Mouse (Mus musculus): ENCODE data around the gene Aspg. TPM values are rescaled to one million over a fixed set of nuclear protein-coding genes. Genes with fewer than 3 reads are reported as not detected.

Gene Aspg
- polyA plus RNA-seq, 1 experiment from 2014 or later: 6.1 TPM

DNA sequence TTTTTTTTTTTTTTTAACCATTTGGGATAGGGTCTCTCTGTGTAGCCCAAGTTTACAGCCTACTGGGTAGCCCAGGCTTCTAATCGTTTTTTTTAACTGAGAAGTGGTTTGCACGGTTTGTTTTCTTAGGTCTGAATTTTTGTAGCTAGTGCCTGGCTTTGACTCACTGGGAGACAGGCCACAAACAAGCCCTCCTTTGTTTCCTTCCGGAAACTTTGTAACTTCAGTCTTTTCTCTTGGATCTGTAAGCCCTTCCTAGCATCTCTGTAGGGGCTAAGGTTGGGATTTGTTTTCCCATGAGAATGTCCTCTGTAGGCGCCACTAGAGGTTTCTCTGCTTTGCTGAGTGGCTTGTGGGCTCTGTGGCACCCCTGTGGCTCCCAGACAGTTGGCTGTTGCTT lies 6.4 kb upstream of the Aspg start:
- H3K36me3 ChIP-seq: no peaks in the 10 kb centered on the region
- no peaks in the 10 kb centered on the region for H3K27me3 ChIP-seq (replicated peaks)
- H3K4me3 ChIP-seq (replicated peaks): no peak overlapping the region
- no peak for ATAC-seq (ENCODE audit: insufficient read depth, low FRiP score, low read depth)
- no peak overlapping the region for H3K27ac ChIP-seq
- no peak overlapping the region for H3K9ac ChIP-seq
- peaks cover 6% of the 10 kb centered on the region; the same call in 1 of the 2 replicates for H3K4me1 ChIP-seq
- H3K9me3 ChIP-seq: no peaks in the 10 kb centered on the region
- 75% methylated on average over 4 of the region's 4 CpGs for WGBS
- H3K4me2 ChIP-seq: no peak overlapping the region

DNA sequence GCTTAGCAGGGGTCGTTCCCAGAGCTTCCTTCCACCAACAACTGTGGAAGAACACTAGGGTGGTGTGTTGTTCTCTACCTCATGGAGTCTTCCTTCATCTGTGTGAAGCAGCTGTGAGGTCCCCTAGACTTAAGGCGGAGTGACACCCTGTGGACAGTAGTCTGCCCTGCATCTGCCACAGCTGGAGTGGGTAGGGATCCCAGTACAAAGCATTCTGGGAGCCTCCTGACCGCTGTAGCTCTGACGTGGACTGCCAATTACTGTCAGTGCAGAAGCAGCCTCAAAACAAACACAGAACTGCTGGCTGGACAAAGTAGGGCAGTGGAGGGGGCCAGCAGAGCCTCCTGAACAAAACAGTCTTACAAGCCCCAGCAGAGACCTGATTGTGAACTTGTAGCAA lies 5.4 kb upstream of the Aspg start:
- H3K9ac ChIP-seq: no peak overlapping the region
- H3K27me3 ChIP-seq (replicated peaks): no peaks in the 10 kb centered on the region
- no peak overlapping the region for H3K27ac ChIP-seq
- H3K4me1 ChIP-seq: peaks cover 5% of the 10 kb centered on the region; the same call in 1 of the 2 replicates
- H3K4me3 ChIP-seq (replicated peaks): no peak overlapping the region
- no peak overlapping the region for H3K4me2 ChIP-seq
- 51% methylated on average over 4 of the region's 4 CpGs for WGBS
- H3K36me3 ChIP-seq: no peaks in the 10 kb centered on the region
- no peak for ATAC-seq (ENCODE audit: insufficient read depth, low FRiP score, low read depth)
- no peaks in the 10 kb centered on the region for H3K9me3 ChIP-seq

DNA sequence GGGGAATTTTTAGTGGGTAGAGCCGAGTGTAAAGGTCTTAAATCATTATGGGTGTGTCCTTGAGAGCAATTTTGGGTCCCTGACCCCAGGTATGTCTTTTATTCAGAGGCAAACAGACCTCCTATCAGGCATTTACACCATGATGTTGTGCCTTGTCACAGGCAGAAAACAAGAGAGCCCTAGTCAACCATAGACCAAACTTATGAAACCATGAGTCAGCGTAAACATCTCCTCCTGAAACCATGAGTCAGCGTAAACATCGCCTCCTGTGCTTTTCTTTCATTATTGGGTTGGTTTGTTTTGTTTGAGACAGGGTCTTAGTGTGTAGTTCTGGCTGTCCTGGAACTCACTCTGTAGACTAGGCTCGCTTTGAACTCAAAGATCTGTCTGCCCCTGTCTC lies 3.3 kb upstream of the Aspg start:
- Histone ChIP-seq H3K36me3 (no peaks in the 10 kb centered on the region), H3K27me3 (replicated peaks) (no peaks in the 10 kb centered on the region), H3K27ac (no peak overlapping the region), H3K4me2 (no peak overlapping the region), H3K9me3 (no peaks in the 10 kb centered on the region), H3K4me3 (replicated peaks) (no peak overlapping the region), H3K4me1 (peaks cover 7% of the 10 kb centered on the region), H3K9ac (no peak overlapping the region)
- no peak for ATAC-seq (ENCODE audit: insufficient read depth, low FRiP score, low read depth)
- 82% methylated on average over 5 of the region's 5 CpGs for WGBS

DNA sequence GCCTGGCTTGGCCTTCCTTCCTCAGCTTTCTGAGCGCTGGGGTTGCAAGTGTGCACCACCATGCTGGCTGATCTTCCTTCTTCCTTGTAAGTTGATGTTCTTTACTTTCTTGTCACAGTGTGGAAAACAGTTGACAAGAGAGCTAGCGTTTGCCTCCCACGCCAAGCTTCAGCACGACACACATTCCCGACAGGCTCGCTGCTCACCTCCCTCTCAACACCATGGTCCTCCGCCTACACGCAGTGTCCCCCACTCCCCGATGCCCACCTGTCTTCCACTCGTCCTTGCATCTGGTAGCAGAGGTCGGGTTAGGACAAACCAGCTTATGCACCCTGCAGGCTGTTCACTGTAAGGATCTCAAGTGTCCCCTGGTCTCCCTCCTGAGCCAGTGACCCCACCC lies 1.6 kb upstream of the Aspg start:
- no peaks in the 10 kb centered on the region for H3K9me3 ChIP-seq
- H3K9ac ChIP-seq: no peak overlapping the region
- H3K4me2 ChIP-seq: no peak overlapping the region
- peaks cover 7% of the 10 kb centered on the region for H3K4me1 ChIP-seq
- no peaks in the 10 kb centered on the region for H3K36me3 ChIP-seq
- no peak for ATAC-seq (ENCODE audit: insufficient read depth, low FRiP score, low read depth)
- H3K27ac ChIP-seq: no peak overlapping the region
- 86% methylated on average over 11 of the region's 11 CpGs for WGBS
- H3K27me3 ChIP-seq (replicated peaks): no peaks in the 10 kb centered on the region
- no peak overlapping the region for H3K4me3 ChIP-seq (replicated peaks)

DNA sequence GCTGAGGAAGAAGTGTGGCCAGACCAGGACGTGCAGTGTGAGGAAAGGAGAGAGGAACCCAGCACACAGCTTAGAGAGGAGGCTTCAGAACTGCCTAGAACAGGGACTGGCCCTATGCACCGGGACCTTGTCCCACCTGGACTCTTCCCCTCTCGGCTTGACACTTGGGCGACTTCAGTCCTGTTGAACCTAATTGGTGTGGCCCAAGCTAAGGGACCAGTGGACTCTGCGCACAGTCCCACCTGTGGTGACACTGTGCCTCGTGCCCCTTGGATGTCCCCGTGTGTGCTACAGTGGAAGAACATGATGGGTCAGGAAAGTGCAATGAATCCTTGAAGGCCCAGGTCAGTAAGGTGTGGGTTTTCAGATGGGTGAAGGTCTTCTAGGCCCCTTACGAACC lies 1.2 kb downstream of the Aspg start:
- no peak overlapping the region for H3K4me3 ChIP-seq (replicated peaks)
- H3K27ac ChIP-seq: no peak overlapping the region
- no peak overlapping the region for H3K4me2 ChIP-seq
- no peaks in the 10 kb centered on the region for H3K9me3 ChIP-seq
- ATAC-seq (ENCODE audit: insufficient read depth, low FRiP score, low read depth): no peak
- H3K9ac ChIP-seq: no peak overlapping the region
- WGBS: 85% methylated on average over 8 of the region's 8 CpGs
- no peaks in the 10 kb centered on the region for H3K27me3 ChIP-seq (replicated peaks)
- peaks cover 12% of the 10 kb centered on the region for H3K4me1 ChIP-seq
- H3K36me3 ChIP-seq: no peaks in the 10 kb centered on the region

DNA sequence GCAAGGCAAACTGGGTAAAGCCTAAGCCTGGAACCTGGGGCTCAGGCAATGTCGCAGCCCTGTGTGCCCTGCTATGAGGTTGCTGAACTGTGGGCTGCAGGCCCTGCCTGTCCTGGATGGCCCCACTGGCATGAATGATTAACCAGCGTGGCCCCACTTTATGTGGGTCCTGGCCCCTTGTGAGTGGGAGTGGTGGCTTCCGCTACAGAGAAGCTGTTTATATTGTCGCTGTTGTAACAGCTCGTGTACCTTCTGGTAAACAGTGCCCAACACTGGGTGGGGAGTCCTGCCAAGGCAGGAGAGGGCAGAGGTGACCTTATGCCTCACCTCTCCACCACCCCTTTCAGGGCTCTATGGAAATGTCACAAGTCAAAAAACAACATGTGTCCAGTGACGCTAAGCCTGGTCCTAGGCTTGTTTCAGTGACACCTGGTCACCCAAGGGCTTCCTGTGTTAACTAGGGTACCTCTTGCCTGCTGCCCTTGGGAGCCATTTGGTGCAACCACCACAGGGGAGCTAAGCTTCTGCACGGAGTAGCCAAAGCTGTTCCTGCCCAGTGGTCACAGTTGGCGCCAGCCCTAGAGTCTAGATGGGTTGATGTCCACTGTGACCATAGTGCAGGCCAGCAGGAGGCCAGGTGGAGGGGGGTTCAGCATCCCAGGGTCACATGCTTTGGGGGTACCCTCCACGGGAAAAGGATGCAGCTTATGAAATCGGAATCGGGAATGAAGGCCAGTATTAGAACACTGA lies 2.4 kb downstream of the Aspg start:
- Histone ChIP-seq H3K4me2 (no peak overlapping the region), H3K27ac (no peak overlapping the region), H3K36me3 (no peaks in the 10 kb centered on the region), H3K9me3 (no peaks in the 10 kb centered on the region), H3K9ac (no peak overlapping the region), H3K4me3 (replicated peaks) (no peak overlapping the region), H3K4me1 (peaks cover 19% of the 10 kb centered on the region), H3K27me3 (replicated peaks) (no peaks in the 10 kb centered on the region)
- no peak for ATAC-seq (ENCODE audit: insufficient read depth, low FRiP score, low read depth)
- WGBS: 74% methylated on average over 11 of the region's 11 CpGs

DNA sequence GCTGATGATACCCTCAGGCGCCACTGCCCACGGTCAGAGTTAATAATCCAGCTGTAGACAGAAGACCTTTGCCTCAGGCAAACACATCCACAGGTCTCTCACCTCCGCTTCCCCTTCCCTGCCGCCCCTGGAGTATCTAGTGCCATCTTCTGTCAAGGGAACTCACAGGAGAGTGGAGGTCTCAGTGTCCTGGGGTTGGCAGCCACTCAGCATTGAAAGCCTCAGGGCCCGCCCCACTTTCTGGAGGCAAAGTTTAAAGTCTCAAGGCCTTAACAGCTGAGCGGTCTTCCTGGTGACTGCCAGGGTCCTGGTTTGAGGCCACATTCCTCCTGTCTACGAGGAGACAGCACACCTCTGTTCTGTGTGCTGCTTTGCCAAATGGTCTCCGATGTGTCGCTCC lies 3.2 kb downstream of the Aspg start:
- Histone ChIP-seq H3K4me3 (replicated peaks) (no peak overlapping the region), H3K9me3 (no peaks in the 10 kb centered on the region), H3K4me1 (peaks cover 19% of the 10 kb centered on the region), H3K4me2 (no peak overlapping the region), H3K27me3 (replicated peaks) (no peaks in the 10 kb centered on the region), H3K9ac (no peak overlapping the region), H3K36me3 (no peaks in the 10 kb centered on the region), H3K27ac (no peak overlapping the region)
- WGBS: 78% methylated on average over 9 of the region's 9 CpGs
- ATAC-seq (ENCODE audit: insufficient read depth, low FRiP score, low read depth): no peak

DNA sequence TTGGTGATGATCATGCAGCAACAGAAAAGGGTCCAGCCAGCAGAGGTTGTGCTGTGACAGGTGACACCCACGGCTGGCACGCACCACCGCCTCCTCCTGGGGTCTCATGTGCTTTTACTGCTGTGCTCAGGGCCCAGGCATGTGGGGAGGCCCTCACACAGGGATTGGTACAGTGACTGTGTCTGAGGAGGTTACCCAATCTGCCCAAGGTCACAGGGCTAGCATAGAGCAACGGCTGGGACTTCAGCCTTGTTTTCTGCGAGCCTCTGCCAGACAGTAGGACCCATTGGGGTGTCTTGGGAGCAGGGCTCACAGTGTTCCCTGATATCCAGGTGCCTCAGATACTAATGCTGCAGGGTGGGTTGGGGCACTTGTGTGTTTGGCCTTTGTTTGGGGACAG lies 4.8 kb downstream of the Aspg start:
- Histone ChIP-seq H3K27ac (no peak overlapping the region), H3K4me1 (peaks cover 18% of the 10 kb centered on the region), H3K9ac (no peak overlapping the region), H3K36me3 (no peaks in the 10 kb centered on the region), H3K9me3 (no peaks in the 10 kb centered on the region), H3K4me2 (no peak overlapping the region), H3K27me3 (replicated peaks) (no peaks in the 10 kb centered on the region), H3K4me3 (replicated peaks) (no peak overlapping the region)
- 73% methylated on average over 5 of the region's 5 CpGs for WGBS
- ATAC-seq (ENCODE audit: insufficient read depth, low FRiP score, low read depth): no peak

DNA sequence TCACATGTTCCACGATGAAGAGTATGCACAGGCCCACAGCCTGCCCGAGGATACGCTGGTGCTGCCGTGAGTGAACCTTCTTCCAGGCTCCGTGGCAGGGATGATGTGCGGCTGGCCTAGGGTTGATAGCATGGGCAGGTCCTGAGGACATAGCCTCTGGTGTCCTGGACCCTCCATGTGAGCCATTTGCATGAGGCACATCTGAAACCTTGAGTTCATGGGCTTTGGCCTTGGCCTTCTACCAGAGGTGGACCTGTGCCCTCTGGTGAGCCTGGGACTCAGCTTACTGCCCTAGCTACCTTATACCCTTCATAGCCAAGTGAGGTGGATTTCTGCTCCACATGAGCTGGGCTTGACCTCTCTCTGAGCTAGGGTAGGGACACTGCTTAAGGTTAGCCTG lies 5.8 kb downstream of the Aspg start:
- 88% methylated on average over 6 of the region's 6 CpGs for WGBS
- ATAC-seq (ENCODE audit: insufficient read depth, low FRiP score, low read depth): no peak

DNA sequence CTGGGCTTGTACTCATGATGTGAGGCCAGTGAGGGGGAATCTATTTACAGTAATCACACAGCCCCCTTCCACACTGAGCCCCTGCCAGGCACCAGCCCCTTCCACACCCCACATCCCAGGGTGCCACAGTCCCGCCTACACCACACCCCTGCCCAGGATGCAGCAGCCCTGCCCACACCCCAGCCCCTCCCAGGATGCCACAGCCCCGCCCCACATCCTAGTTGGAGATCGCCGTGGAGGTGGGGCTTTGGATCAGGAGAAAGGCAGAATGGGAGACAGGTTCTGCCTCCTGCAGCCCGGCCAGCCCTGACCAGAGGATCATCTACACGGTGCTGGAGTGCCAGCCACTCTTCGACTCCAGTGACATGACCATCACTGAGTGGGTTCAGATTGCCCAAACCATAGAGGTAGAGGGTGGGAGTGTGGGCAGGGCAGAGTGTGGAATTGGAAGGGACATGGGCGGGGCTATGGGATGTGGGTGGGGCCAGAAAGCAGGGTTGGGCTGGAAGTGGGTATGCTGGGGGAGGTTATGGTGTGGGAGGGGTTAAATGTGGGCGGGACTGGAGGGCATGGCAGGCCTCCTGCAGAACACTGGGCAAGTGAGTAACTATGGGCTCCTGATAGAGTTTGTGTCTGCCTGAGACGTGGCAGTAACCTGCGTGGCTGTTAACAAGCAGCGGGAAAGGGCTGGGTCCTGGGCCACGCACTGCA lies 6.4 kb downstream of the Aspg start:
- H3K9me3 ChIP-seq: no peaks in the 10 kb centered on the region
- H3K27ac ChIP-seq: no peak overlapping the region; the same call in 1 of the 2 replicates
- WGBS: 15% methylated on average over 13 of the region's 13 CpGs
- H3K9ac ChIP-seq: no peak overlapping the region
- H3K4me2 ChIP-seq: no peak overlapping the region
- H3K4me3 ChIP-seq (replicated peaks): no peak overlapping the region
- peaks cover 13% of the 10 kb centered on the region for H3K4me1 ChIP-seq
- H3K36me3 ChIP-seq: no peaks in the 10 kb centered on the region
- no peaks in the 10 kb centered on the region for H3K27me3 ChIP-seq (replicated peaks)
- peak; percentile 54 for ATAC-seq (ENCODE audit: insufficient read depth, low FRiP score, low read depth)

More for the DNA sequence above, 5.8 kb downstream of the Aspg start:
- H3K4me3 ChIP-seq (replicated peaks): no peak overlapping the region
- no peak overlapping the region for H3K4me2 ChIP-seq
- no peaks in the 10 kb centered on the region for H3K9me3 ChIP-seq
- no peak overlapping the region for H3K9ac ChIP-seq
- H3K27me3 ChIP-seq (replicated peaks): no peaks in the 10 kb centered on the region
- no peaks in the 10 kb centered on the region for H3K36me3 ChIP-seq
- H3K27ac ChIP-seq: no peak overlapping the region
- H3K4me1 ChIP-seq: peaks cover 13% of the 10 kb centered on the region

DNA sequence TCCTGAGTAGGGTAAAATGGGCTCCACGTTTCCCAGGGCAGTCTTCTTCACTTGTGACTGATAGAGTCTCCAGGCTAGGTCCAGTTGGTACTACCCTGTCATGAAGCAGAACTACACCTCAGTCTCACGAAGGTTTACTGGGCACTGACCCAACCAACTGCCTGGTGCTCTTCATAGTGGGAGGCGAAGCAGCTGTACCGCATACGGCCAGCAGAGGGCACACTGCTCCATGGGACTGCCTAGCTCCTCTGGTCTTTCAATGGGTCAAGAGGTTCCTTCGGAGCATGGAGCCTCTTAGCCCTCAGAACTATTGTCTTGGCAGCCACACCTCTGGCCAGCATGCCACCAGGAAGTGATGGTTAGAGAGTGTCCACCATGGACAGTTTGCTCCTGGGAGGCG lies 7.2 kb downstream of the Aspg start:
- H3K9ac ChIP-seq: no peak overlapping the region
- H3K9me3 ChIP-seq: no peaks in the 10 kb centered on the region
- 12% methylated on average over 7 of the region's 7 CpGs for WGBS
- H3K27me3 ChIP-seq (replicated peaks): no peaks in the 10 kb centered on the region
- no peak overlapping the region for H3K4me2 ChIP-seq
- H3K4me1 ChIP-seq: peaks cover 17% of the 10 kb centered on the region
- ATAC-seq (ENCODE audit: insufficient read depth, low FRiP score, low read depth): no peak
- H3K4me3 ChIP-seq (replicated peaks): no peak overlapping the region
- H3K27ac ChIP-seq: no peak overlapping the region
- no peaks in the 10 kb centered on the region for H3K36me3 ChIP-seq

DNA sequence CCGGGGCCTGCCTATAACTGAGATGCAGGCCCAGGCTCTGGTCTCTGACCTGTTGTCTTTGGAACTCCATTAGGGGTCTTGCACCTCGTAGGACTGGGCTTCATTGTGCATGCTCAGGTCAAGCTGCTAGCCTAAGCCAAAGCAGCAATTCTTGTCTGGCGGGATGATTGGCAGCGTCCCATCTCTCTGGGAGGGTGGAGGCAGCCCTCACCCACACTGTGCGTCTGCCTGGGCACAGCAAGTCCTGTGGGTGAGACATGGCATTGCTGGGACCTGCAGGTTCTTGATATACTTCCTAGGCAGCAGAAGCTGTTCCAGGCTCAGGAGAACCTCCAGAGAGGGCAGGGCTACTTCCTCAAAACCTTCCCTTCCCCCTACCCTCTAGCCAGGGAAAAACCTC lies 10.5 kb downstream of the Aspg start:
- ATAC-seq (ENCODE audit: insufficient read depth, low FRiP score, low read depth): no peak
- WGBS: 78% methylated on average over 5 of the region's 5 CpGs
- no peak overlapping the region for H3K9ac ChIP-seq
- H3K36me3 ChIP-seq: no peaks in the 10 kb centered on the region
- H3K27ac ChIP-seq: peak overlapping the region; percentile 65; the same call in 1 of the 2 replicates
- no peak overlapping the region for H3K4me3 ChIP-seq (replicated peaks)
- no peak overlapping the region for H3K4me2 ChIP-seq
- H3K27me3 ChIP-seq (replicated peaks): no peaks in the 10 kb centered on the region
- peaks cover 12% of the 10 kb centered on the region for H3K4me1 ChIP-seq
- no peaks in the 10 kb centered on the region for H3K9me3 ChIP-seq
